Mouse (Mus musculus) olfactory bulb, adult 2 months (tissue): Measurements from ENCODE around the gene Adra2a.

ENCODE experiments used
- CTCF ChIP-seq: fragments of 200-500 bp; IDR thresholded peaks from 2 replicates; pipeline ENCODE4 v1.5.1; 2012; ENCODE audit warnings: low read depth, mild to moderate bottlenecking, low read length, moderate library complexity; ENCODE audit not compliant: insufficient read depth
- POLR2A ChIP-seq: fragments of 200-500 bp; IDR thresholded peaks from 2 replicates; pipeline ENCODE4 v1.6.1; 2012; ENCODE audit warnings: mild to moderate bottlenecking, low read depth, low read length, moderate library complexity; ENCODE audit not compliant: insufficient read depth

- no peak for TF ChIP-seq POLR2A
- no peak for TF ChIP-seq CTCF
Observed at GRCm38 (mm10) chr19:54035100-54035499, 8.9 kb upstream of the Adra2a start.
